Mouse (Mus musculus): ENCODE results near the gene Cacna1g.

DNA sequence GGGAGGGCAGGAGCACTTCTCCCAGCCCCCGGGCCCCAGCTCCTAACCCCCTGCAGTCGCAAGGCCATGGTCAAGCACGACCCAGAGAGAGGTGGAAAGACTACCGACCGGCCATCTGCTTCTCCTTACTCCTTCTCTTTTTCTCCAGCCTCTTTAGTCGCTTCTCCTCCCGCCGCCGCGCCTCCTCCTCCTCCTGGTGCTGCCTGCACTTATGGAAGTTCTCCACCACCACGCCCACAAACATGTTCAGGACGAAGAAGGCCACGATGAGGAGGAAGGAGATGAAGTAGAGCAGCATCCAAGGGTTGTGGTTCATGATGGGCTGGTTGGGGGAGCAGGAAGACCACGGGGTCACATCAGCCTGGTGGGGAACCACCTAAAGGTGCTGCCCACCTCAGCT is 48.3 kb downstream of the Cacna1g start:
- no peak for TF ChIP-seq CTCF (IDR thresholded peaks at IDR 0.05; ENCODE audit: borderline replicate concordance, control insufficient read depth, extremely low read depth, insufficient read depth, low read length, poor library complexity)
- no peak for TF ChIP-seq POLR2A (IDR thresholded peaks at IDR 0.05; ENCODE audit: control insufficient read depth, extremely low read depth, insufficient read depth, low read length, poor library complexity)

All from thymus, adult 2 months (tissue).